Mouse (Mus musculus): ENCODE data around the gene St7l.

DNA sequence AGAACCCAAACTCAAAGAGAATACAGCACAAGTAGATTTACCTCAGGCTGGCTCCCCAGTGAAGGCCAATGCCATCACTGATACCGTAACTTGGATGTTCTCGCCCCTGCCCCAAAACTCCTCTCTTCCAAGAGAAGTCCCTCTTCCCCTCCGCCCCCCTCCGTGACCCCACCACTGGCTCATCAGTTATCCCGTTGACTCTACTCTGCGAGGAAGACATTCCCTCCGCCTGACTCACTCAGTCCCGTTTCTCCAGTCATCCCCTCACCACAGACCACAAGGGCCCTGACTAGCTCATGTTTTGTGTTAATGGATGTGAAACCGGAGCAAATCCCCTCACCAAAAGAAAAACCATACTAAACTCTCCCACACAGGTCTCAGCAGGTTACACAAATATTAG is 81.1 kb downstream of the St7l start:
- TF ChIP-seq CTCF (IDR thresholded peaks at IDR 0.05; ENCODE audit: insufficient read depth, low read depth, low read length) (no peak), POLR2A (IDR thresholded peaks at IDR 0.05; ENCODE audit: insufficient read depth, low read depth, low read length) (no peak)
